Mouse (Mus musculus) heart, adult 9 months (tissue): ENCODE data around the gene Stpg3.

Experiments used
- DNase-seq, 2 experiments: peaks; one replicate each; pipeline ENCODE4 v3.0.0; 2022; ENCODE audit warnings: low spot score in 2 of 2

The Stpg3 gene

DNA sequence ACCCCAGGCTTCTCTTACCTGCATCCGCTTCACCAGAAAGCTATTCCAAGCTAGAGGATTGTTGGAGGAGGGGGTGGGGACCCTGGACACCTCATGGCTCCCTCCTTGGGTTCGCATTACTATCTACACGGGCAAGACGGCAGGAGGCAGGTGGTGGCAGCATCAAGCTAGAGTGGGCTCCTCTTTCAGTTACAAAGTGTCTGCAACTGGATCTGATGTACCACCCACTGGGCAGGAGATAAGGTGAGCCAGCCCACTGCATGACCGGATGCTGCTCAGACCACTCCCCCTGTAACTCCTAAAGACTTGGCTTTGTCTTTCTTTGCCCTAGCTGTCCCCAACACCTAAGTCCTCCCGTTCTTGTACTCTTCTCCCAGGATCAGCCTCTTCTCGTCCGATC is 22.2 kb upstream of the Stpg3 start, which contains the start of gene Rnf224:
TSS of gene Rnf224 (minus strand) at position 174 of the 400 bp plus-strand sequence.
- no peak for DNase-seq

GRCm38 (mm10) chr2:25234551-25235220 is 20.2 kb upstream of the Stpg3 start:
- no peak for DNase-seq

DNA sequence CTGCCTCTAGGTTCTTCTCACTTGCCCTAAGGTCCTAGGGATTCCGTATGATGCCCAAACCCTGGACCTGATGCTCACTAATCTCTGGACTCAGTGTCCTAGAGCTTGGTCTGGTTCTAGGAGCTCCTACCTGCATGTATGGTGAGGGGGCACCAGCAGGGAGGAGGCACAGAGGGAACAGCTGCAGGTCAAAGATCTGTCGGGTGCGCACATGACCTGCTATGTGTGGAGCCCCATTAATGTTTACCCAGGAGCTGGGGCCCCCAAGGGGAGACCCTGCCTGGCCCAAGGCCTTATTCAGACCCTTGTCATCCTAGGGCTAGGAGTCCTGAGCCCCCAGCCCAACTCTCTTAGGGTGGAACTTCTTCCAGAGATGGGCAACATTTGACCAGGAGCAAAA is 19.6 kb upstream of the Stpg3 start, which contains the start of gene Slc34a3:
TSS of gene Slc34a3 (minus strand) at position 315 of the 400 bp plus-strand sequence.
- DNase-seq = no peak

DNA sequence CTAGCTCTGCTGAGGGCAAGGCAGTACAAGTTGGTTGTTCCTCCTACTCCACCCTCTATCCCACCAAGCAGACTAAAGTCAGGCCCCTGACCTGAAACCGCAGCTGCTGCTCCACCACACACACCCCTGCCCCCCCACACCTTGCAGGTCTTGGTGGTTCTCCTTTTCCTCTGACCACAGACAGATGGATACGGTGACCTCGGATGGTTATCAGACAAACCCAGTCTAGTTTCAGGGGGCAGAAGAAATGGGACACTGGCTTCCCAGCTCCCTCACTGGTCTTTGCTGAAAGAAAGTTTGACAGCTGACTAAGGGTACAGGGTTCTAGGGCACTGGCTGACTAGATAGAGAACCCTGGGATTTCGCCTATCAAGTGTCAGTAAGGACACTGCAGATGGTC is 19.0 kb upstream of the Stpg3 start:
- no peak for DNase-seq

- no peak for DNase-seq
These were observed 16.6 kb upstream of the Stpg3 start for GRCm38 (mm10) chr2:25231038-25231437.

DNA sequence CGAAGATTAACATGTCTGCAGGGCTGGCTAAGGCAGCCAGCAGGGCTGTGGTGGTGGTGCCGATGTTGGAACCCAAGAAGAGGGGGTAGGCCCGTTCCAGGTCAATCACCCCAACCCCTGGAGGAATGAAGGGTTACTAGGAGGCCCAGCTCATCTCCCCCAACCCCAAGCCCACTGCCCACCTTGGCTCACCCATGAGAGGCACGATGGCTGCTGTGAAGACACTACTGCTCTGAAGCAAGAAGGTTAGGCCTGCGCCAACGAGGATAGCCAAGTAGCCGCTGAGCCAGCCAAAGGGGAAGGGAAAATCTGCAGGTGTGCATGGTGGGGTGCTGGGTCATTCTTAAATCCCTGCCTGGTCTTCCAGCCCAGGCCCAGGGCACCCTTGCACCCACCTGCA is 16.1 kb upstream of the Stpg3 start:
- DNase-seq = no peak

- DNase-seq = no peak
These were observed 15.1 kb upstream of the Stpg3 start for GRCm38 (mm10) chr2:25229582-25229981.

GRCm38 (mm10) chr2:25228995-25229530 is 14.6 kb upstream of the Stpg3 start:
- DNase-seq = no peak

GRCm38 (mm10) chr2:25228431-25228889 is 14.0 kb upstream of the Stpg3 start:
- peak; percentile 90 to 92 for DNase-seq

GRCm38 (mm10) chr2:25227406-25227805 is 13.0 kb upstream of the Stpg3 start:
- no peak for DNase-seq

- DNase-seq = no peak
These were observed 12.4 kb upstream of the Stpg3 start for GRCm38 (mm10) chr2:25226864-25227263.

DNA sequence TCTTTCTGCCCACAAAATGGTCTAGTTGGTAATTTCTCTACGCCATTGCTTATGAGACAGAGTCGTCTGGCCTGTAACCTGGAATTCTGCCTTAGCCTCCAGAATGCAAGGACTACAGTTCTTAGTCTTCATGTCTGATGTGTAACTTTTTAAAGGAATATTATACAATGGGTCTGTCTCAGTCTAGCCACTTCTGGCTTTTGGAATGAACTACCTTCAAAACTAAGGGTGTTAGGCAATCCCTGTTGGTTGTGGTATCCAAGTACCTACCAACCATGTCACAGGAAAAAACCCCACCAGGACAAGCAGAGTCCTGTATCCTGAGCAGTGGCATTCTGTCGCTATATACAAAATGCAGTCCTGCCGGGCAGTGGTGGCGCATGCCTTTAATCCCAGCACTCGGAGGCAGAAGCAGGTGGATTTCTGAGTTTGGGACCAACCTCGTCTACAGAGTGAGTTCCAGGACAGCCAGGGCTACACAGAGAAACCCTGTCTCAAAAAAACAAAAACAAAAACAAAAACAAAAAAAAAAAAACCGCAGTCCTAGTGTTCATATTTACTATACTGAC is 11.5 kb upstream of the Stpg3 start:
- DNase-seq = no peak

GRCm38 (mm10) chr2:25224766-25225752 is 10.6 kb upstream of the Stpg3 start:
- DNase-seq = peak; percentile 100

- no peak for DNase-seq
These were observed 10.0 kb upstream of the Stpg3 start, which contains the start of gene Tubb4b for GRCm38 (mm10) chr2:25224492-25224765. Gene Tubb4b, minus strand, starts transcription at chr2:25224702.

- peak; percentile 84 to 86 for DNase-seq
These were observed 9.4 kb upstream of the Stpg3 start for GRCm38 (mm10) chr2:25223681-25224491.

DNA sequence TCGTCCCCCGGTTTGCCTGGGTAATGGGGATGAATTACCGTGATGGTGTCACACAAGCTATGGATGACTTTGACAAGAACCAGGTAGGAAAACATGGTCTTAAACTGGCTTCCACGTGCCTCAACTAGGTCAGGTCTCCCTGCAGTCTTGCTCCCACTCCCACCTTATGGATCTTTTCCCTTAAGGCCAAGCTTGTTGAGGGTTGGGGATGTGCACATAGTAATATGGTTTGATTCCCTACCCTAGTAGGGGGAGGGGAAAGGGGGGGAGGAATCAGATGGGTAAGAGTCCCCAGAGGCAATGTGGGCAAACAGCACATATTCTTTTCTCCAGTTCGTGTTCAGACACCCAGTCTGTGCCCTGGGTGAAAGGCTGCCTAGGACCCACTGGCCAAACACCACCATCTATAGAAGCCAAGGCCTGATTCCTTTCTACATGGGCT is 6.9 kb upstream of the Stpg3 start:
- no peak for DNase-seq

DNA sequence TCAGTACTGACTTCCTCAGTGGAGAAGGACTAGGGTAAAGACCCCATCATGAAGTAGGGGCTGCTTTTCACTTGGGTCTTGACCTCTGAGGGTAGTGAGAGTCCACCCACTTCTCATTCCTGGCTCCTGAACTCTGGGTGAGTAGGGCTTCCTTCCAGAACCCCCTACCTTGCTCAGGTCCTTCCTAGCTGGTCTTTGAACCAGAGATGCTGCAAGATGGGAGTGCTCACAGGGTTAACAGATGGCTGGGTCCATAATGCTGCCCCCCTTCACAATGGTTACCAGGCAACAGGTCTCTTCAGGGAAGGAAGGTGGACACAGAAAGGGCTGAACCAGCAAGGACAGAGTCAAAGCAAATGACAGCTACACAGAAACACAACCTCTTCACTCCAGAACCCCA is 4.0 kb upstream of the Stpg3 start, which contains the start of gene Fam166a:
TSS of gene Fam166a (plus strand) at position 301 of the 400 bp plus-strand sequence.
- DNase-seq = no peak

DNA sequence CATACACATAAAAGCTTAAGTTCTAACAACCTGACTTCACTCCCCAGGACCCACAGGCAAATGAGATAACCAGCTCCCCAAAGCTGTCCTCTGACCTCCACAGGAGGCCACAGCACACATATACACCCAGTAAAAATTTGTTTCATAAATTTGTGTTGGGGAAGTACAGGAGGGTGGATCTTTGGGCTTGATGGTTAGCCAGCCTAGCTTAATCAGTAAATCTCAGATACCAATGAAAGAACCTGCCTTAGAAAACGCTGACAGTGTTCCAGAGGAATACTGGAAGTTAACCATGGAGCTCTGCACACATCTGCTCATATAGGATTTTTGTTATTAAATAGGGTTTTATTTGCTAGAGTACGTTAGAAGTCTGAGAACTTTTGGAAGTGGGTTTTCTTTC is 3.2 kb upstream of the Stpg3 start:
- no peak for DNase-seq

DNA sequence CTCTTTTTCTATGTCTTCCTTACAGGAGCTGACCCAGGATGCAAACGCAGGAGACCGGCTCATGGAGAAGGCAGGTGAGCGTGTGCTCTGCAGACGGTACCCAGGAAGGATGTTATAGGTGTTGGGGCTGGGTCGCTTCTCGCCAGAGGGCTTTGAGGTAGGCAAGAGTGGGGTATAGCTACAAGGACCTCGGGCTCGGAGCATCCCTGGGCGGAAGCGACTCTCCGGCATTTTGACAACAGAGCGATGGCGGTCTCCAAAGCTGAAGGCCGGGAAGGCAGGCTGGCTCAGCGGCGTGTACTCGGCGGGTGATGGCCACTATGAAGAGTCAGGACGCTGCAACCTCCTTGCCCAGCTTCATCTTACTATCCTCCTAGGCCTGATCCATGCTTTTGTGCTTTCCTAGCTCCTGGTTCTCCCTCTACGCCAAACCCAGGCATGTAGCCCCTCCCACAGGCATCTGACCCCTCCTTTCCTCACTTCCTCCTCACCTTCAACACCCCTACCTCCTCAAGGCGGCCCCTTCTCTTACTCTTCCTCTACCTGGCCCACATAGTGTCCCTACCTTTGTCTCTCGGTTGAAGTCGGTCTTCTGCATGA is 1.1 kb downstream of the Stpg3 start:
- no peak for DNase-seq

- peak; percentile 91 to 92 for DNase-seq
These were observed 3.2 kb downstream of the Stpg3 start, which contains the start of gene Nelfb for GRCm38 (mm10) chr2:25211121-25211670. Gene Nelfb, minus strand, starts transcription at chr2:25211489.
